Mouse (Mus musculus): Measurements from ENCODE around the gene Mllt10. TPM values are rescaled to one million over a fixed set of nuclear protein-coding genes. Genes with fewer than 3 reads are reported as not detected.
A peak's percentile ranks its signal among the peaks of the same experiment; 100 is the strongest.

Gene Mllt10
- 40.8 and 44.3 TPM in 2 replicates for polyA plus RNA-seq (2014; fragmentation: Nextera tagmentation; extraction: Ambion mirVana)

DNA sequence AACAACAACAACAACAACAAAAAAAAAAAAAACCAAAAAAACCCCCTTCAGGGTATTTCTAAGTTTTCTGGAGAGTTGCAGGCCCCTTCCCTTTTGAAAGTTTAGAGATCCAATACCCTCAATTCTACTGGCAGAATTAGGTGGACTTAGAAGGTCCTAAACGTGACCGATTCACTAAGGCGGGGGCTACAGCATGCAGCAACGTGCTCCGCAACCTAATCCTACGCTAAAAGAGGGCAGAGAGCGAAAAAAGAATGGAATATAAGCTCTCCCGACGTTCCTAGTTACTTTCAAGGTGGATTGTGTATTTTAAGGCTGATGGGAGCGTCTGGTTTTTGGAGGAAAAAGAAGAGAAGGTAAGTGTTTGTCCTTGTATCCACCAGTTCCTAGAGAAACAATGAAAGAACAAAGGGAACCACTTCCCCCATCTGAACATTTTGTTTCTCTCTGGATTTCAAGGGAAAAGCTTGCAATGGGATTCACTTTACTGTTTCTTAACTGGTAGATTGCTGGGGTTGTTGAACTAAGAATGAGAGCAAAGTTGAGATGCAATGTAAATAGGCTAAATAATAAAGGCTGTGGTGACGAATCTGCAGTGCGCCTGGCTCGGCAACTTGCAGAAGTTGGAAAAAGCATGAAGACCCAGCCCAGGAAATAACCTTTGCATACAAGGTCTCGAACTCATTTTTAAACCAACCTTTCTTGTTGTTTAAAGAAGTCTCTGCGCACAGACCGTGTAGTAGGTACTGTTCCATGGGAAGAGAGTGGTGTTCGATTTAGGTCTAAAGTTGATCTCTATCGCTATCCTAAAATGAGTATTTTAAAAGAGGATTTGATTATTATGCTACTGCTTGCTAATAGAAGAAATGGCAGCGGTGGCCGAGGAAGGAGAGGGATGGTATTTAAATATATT lies at the start of gene Mllt10:
TSS of gene Mllt10 (plus strand) at position 222 of the 913 bp plus-strand sequence.
- ATAC-seq (replicated peaks; ENCODE audit: insufficient number of reproducible peaks, low FRiP score, low TSS enrichment, low read depth): no peak
- Histone ChIP-seq H3K27ac (replicated peaks; ENCODE audit: low read depth, low read length) (peak within 1 kb of the TSS; percentile 99), H3K4me2 (ENCODE audit: low read depth, low read length) (peak within 1 kb of the TSS; percentile 95), H3K4me3 (ENCODE audit: low read depth, low read length) (peak within 1 kb of the TSS; percentile 64), H3K4me1 (ENCODE audit: control insufficient read depth, insufficient read depth, low read length) (no peaks in the 10 kb centered on the region), H3K36me3 (replicated peaks; ENCODE audit: control insufficient read depth, insufficient read depth, low read depth, low read length) (no peaks in the 10 kb centered on the region), H3K9ac (replicated peaks; ENCODE audit: low read length) (peak within 1 kb of the TSS; percentile 99), H3K27me3 (ENCODE audit: control insufficient read depth, insufficient read depth, low read length) (no peaks in the 10 kb centered on the region), H3K9me3 (replicated peaks; ENCODE audit: control insufficient read depth, low read length) (no peaks in the 10 kb centered on the region)
- WGBS: under 1% methylated on average over 20 of the region's 20 CpGs
- DNase-seq (ENCODE audit: low spot score): peak; percentile 60

DNA sequence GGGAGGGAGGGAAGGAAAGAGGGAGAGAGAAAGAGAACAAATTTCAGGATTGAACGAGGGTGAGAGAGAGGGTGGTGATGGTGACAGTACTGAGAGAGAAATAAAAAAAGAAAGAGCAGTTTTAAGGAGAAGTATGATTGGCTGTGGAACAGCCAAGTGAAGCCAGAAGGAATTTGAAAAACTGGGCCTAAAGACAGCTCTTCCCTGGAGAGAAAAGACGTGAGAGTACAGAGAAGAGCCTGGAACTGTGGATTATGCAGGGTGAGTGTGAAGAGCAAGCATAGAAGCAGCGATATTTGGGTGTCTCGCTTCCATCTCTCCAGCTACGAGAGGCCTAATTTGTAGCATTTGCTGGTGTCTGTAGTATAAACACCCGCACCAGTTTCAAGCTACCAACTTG lies 43.8 kb upstream of the Mllt10 start:
- Histone ChIP-seq H3K9ac (replicated peaks; ENCODE audit: low read length) (no peak overlapping the region), H3K27ac (replicated peaks; ENCODE audit: low read depth, low read length) (no peak overlapping the region), H3K4me3 (ENCODE audit: low read depth, low read length) (no peak overlapping the region), H3K4me2 (ENCODE audit: low read depth, low read length) (no peak overlapping the region), H3K4me1 (ENCODE audit: control insufficient read depth, insufficient read depth, low read length) (no peaks in the 10 kb centered on the region), H3K36me3 (replicated peaks; ENCODE audit: control insufficient read depth, insufficient read depth, low read depth, low read length) (no peaks in the 10 kb centered on the region), H3K27me3 (ENCODE audit: control insufficient read depth, insufficient read depth, low read length) (no peaks in the 10 kb centered on the region), H3K9me3 (replicated peaks; ENCODE audit: control insufficient read depth, low read length) (no peaks in the 10 kb centered on the region)
- WGBS: 82% methylated on average over 6 of the region's 6 CpGs
- ATAC-seq (replicated peaks; ENCODE audit: insufficient number of reproducible peaks, low FRiP score, low TSS enrichment, low read depth) (no peak), DNase-seq (ENCODE audit: low spot score) (no peak)

GRCm38 (mm10) chr2:18012866-18013265 lies 42.2 kb upstream of the Mllt10 start:
- no peak overlapping the region for H3K9ac ChIP-seq (replicated peaks; ENCODE audit: low read length)
- no peaks in the 10 kb centered on the region for H3K4me1 ChIP-seq (ENCODE audit: control insufficient read depth, insufficient read depth, low read length)
- ATAC-seq (replicated peaks; ENCODE audit: insufficient number of reproducible peaks, low FRiP score, low TSS enrichment, low read depth) (no peak), DNase-seq (ENCODE audit: low spot score) (no peak)
- H3K36me3 ChIP-seq (replicated peaks; ENCODE audit: control insufficient read depth, insufficient read depth, low read depth, low read length): no peaks in the 10 kb centered on the region
- H3K27ac ChIP-seq (replicated peaks; ENCODE audit: low read depth, low read length): no peak overlapping the region
- H3K4me2 ChIP-seq (ENCODE audit: low read depth, low read length): no peak overlapping the region
- H3K4me3 ChIP-seq (ENCODE audit: low read depth, low read length): no peak overlapping the region
- H3K9me3 ChIP-seq (replicated peaks; ENCODE audit: control insufficient read depth, low read length): no peaks in the 10 kb centered on the region
- no peaks in the 10 kb centered on the region for H3K27me3 ChIP-seq (ENCODE audit: control insufficient read depth, insufficient read depth, low read length)
- WGBS: 89% methylated on average over 3 of the region's 3 CpGs

DNA sequence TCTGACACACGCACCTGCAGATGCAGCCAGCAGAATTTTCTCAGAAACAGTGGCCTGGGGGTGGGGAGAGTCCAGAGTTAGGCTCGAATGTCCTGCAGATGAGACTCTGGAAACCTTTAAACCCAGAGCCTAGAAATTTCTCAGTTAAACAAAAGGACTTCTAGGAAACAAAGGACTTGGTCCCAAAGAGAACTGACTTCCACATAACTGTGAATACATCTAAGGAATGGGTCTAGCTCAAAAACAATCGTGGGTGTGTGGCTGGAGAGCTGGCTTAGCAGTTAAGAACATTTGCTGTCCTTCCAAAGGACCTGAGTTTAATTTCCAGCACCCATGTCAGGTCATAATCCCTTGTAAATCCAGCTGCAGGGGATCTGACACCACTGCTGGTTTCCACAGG lies 39.5 kb upstream of the Mllt10 start:
- Histone ChIP-seq H3K36me3 (replicated peaks; ENCODE audit: control insufficient read depth, insufficient read depth, low read depth, low read length) (no peaks in the 10 kb centered on the region), H3K4me1 (ENCODE audit: control insufficient read depth, insufficient read depth, low read length) (no peaks in the 10 kb centered on the region), H3K9ac (replicated peaks; ENCODE audit: low read length) (no peak overlapping the region), H3K9me3 (replicated peaks; ENCODE audit: control insufficient read depth, low read length) (no peaks in the 10 kb centered on the region), H3K4me3 (ENCODE audit: low read depth, low read length) (no peak overlapping the region), H3K27ac (replicated peaks; ENCODE audit: low read depth, low read length) (no peak overlapping the region), H3K4me2 (ENCODE audit: low read depth, low read length) (no peak overlapping the region), H3K27me3 (ENCODE audit: control insufficient read depth, insufficient read depth, low read length) (no peaks in the 10 kb centered on the region)
- WGBS: 50% methylated on average over 3 of the region's 3 CpGs
- DNase-seq (ENCODE audit: low spot score) (no peak), ATAC-seq (replicated peaks; ENCODE audit: insufficient number of reproducible peaks, low FRiP score, low TSS enrichment, low read depth) (no peak)

- Histone ChIP-seq H3K36me3 (replicated peaks; ENCODE audit: control insufficient read depth, insufficient read depth, low read depth, low read length) (no peaks in the 10 kb centered on the region), H3K27ac (replicated peaks; ENCODE audit: low read depth, low read length) (no peak overlapping the region), H3K4me2 (ENCODE audit: low read depth, low read length) (no peak overlapping the region), H3K4me3 (ENCODE audit: low read depth, low read length) (no peak overlapping the region), H3K9ac (replicated peaks; ENCODE audit: low read length) (no peak overlapping the region), H3K9me3 (replicated peaks; ENCODE audit: control insufficient read depth, low read length) (no peaks in the 10 kb centered on the region), H3K4me1 (ENCODE audit: control insufficient read depth, insufficient read depth, low read length) (no peaks in the 10 kb centered on the region), H3K27me3 (ENCODE audit: control insufficient read depth, insufficient read depth, low read length) (no peaks in the 10 kb centered on the region)
- 94% methylated on average over 1 of the region's 1 CpGs for WGBS
- DNase-seq (ENCODE audit: low spot score): no peak
- no peak for ATAC-seq (replicated peaks; ENCODE audit: insufficient number of reproducible peaks, low FRiP score, low TSS enrichment, low read depth)
Observed at GRCm38 (mm10) chr2:18016639-18017038, 38.4 kb upstream of the Mllt10 start.

DNA sequence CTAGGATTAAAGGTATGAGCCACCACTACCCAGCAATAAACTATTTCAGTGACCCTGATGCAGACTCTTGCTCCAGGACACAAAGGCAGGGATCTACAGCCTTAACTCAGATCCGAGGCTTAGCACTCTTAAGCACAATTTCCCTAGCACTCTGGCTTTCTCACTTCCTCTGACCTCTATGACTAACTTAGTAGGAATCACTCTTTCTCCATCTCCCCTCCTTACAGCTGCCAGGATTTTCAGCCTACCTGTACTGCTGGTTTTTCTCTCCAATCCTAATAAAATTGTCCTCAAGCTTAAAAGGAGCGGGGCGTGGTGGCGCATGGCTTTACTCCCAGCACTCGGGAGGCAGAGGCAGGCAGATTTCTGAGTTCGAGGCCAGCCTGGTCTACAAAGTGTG lies 37.7 kb upstream of the Mllt10 start:
- H3K27ac ChIP-seq (replicated peaks; ENCODE audit: low read depth, low read length): no peak overlapping the region
- 92% methylated on average over 6 of the region's 6 CpGs for WGBS
- H3K4me3 ChIP-seq (ENCODE audit: low read depth, low read length): no peak overlapping the region
- H3K4me1 ChIP-seq (ENCODE audit: control insufficient read depth, insufficient read depth, low read length): no peaks in the 10 kb centered on the region
- no peaks in the 10 kb centered on the region for H3K27me3 ChIP-seq (ENCODE audit: control insufficient read depth, insufficient read depth, low read length)
- no peaks in the 10 kb centered on the region for H3K36me3 ChIP-seq (replicated peaks; ENCODE audit: control insufficient read depth, insufficient read depth, low read depth, low read length)
- H3K9me3 ChIP-seq (replicated peaks; ENCODE audit: control insufficient read depth, low read length): no peaks in the 10 kb centered on the region
- DNase-seq (ENCODE audit: low spot score) (no peak), ATAC-seq (replicated peaks; ENCODE audit: insufficient number of reproducible peaks, low FRiP score, low TSS enrichment, low read depth) (no peak)
- H3K4me2 ChIP-seq (ENCODE audit: low read depth, low read length): no peak overlapping the region
- H3K9ac ChIP-seq (replicated peaks; ENCODE audit: low read length): no peak overlapping the region

DNA sequence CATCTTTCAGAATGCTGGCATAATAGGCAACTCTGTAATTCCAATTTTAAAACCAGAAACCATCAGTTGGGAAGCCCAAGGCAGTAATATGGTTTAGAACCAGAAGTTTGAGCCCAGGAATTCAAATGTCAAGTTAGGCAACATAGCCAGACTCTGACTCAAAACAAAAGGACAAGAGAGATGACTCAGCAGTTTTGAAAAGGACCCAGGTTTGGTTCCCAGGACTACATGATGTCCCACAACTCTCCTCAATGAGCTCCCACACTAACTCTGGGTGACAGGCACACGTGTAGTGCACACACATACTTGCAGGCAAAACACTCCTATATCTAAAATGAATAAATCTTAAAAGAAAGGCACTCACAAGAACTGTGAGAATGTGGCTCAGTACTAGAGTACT lies 35.9 kb upstream of the Mllt10 start:
- no peak for DNase-seq (ENCODE audit: low spot score)
- no peaks in the 10 kb centered on the region for H3K27me3 ChIP-seq (ENCODE audit: control insufficient read depth, insufficient read depth, low read length)
- no peaks in the 10 kb centered on the region for H3K36me3 ChIP-seq (replicated peaks; ENCODE audit: control insufficient read depth, insufficient read depth, low read depth, low read length)
- H3K4me3 ChIP-seq (ENCODE audit: low read depth, low read length): no peak overlapping the region
- 73% methylated on average over 1 of the region's 1 CpGs for WGBS
- no peaks in the 10 kb centered on the region for H3K9me3 ChIP-seq (replicated peaks; ENCODE audit: control insufficient read depth, low read length)
- H3K9ac ChIP-seq (replicated peaks; ENCODE audit: low read length): no peak overlapping the region
- no peak for ATAC-seq (replicated peaks; ENCODE audit: insufficient number of reproducible peaks, low FRiP score, low TSS enrichment, low read depth)
- H3K27ac ChIP-seq (replicated peaks; ENCODE audit: low read depth, low read length): no peak overlapping the region
- no peak overlapping the region for H3K4me2 ChIP-seq (ENCODE audit: low read depth, low read length)
- no peaks in the 10 kb centered on the region for H3K4me1 ChIP-seq (ENCODE audit: control insufficient read depth, insufficient read depth, low read length)

DNA sequence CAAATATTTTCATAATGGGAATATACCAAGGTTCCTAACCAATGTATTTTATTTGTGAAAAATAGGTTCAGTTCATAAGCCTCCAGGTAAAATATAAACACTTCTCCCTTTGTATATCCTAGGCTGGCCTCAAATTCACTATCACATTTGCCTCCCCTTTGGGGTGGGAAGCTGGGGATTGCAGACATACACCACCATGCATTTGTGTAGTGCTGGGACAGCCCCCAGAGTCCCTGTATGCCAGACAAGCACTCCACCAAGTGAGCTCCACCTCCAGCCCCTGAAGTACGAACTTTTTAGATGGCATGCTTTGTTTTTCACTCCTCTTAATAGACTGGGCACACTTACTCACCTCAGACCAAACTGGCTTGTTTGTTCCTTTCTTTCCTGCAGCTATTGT lies 32.2 kb upstream of the Mllt10 start:
- Histone ChIP-seq H3K36me3 (replicated peaks; ENCODE audit: control insufficient read depth, insufficient read depth, low read depth, low read length) (no peaks in the 10 kb centered on the region), H3K4me1 (ENCODE audit: control insufficient read depth, insufficient read depth, low read length) (no peaks in the 10 kb centered on the region), H3K27me3 (ENCODE audit: control insufficient read depth, insufficient read depth, low read length) (no peaks in the 10 kb centered on the region), H3K4me3 (ENCODE audit: low read depth, low read length) (no peak overlapping the region), H3K9ac (replicated peaks; ENCODE audit: low read length) (no peak overlapping the region), H3K27ac (replicated peaks; ENCODE audit: low read depth, low read length) (no peak overlapping the region), H3K4me2 (ENCODE audit: low read depth, low read length) (no peak overlapping the region), H3K9me3 (replicated peaks; ENCODE audit: control insufficient read depth, low read length) (no peaks in the 10 kb centered on the region)
- 48% methylated on average over 1 of the region's 1 CpGs for whole genome bisulfite sequencing
- DNase-seq (ENCODE audit: low spot score) (no peak), ATAC-seq (replicated peaks; ENCODE audit: insufficient number of reproducible peaks, low FRiP score, low TSS enrichment, low read depth) (no peak)
